Mouse (Mus musculus) liver, embryonic 15.5 days (tissue): ENCODE measurements around the gene 1700034J05Rik. TPM values are rescaled to one million over a fixed set of nuclear protein-coding genes. Genes with fewer than 3 reads are reported as not detected.

ENCODE experiments used
- ATAC-seq: fragments of 200-750 bp; cut with Nextera tagmentation; 2 replicates; pipeline ENCODE4 v1.8.0; 2017; ENCODE audit warnings: moderate number of reproducible peaks, mild to moderate bottlenecking, moderate library complexity; ENCODE audit not compliant: insufficient read depth
- H3K27ac ChIP-seq: fragments of 300-500 bp; sonication (generic); replicated peaks from 2 replicates; pipeline ENCODE4 v1.5.1; 2015; ENCODE audit warnings: mild to moderate bottlenecking, inconsistent platforms
- H3K27me3 ChIP-seq: fragments of 300-500 bp; sonication (generic); 2 replicates; pipeline ENCODE4 v1.6.1; 2015; ENCODE audit warnings: mild to moderate bottlenecking, inconsistent platforms
- H3K36me3 ChIP-seq: fragments of 300-500 bp; sonication (generic); replicated peaks from 2 replicates; pipeline ENCODE4 v1.6.1; 2015; ENCODE audit warnings: moderate library complexity, mild to moderate bottlenecking, inconsistent platforms
- H3K4me1 ChIP-seq: fragments of 300-500 bp; sonication (generic); replicated peaks from 2 replicates; pipeline ENCODE4 v1.6.1; 2015; ENCODE audit warnings: inconsistent platforms
- H3K4me2 ChIP-seq: fragments of 300-500 bp; sonication (generic); 2 replicates; pipeline ENCODE4 v1.6.1; 2015; ENCODE audit warnings: moderate library complexity, mild to moderate bottlenecking, inconsistent platforms
- H3K4me3 ChIP-seq: fragments of 300-500 bp; sonication (generic); replicated peaks from 2 replicates; pipeline ENCODE4 v1.5.1; 2015; ENCODE audit warnings: mild to moderate bottlenecking, inconsistent platforms
- H3K9ac ChIP-seq: fragments of 300-500 bp; sonication (generic); 2 replicates; pipeline ENCODE4 v1.6.1; 2015; ENCODE audit warnings: moderate library complexity, mild to moderate bottlenecking, inconsistent platforms
- H3K9me3 ChIP-seq: fragments of 300-500 bp; sonication (generic); replicated peaks from 2 replicates; pipeline ENCODE4 v1.6.1; 2016; ENCODE audit warnings: inconsistent platforms
- WGBS: fragments of 180-500 bp; shearing (Covaris S2); methylation state at CpG from one replicate; pipeline ENCODE4 v1.1.7; 2015; ENCODE audit warnings: mixed read lengths; ENCODE audit not compliant: insufficient replicate concordance; 5-methylcytosine and 5-hydroxymethylcytosine counted together
- polyA plus RNA-seq: library from polyadenylated mRNA; unstranded; fragments of >200 nt; fragmentation: Nextera tagmentation; extraction: Ambion mirVana; gene quantifications from 2 replicates; pipeline ENCODE4 v1.2.1, GENCODE M21; 2015

The 1700034J05Rik gene
- polyA plus RNA-seq, 1 experiment from 2014 or later = 0.05 TPM

GRCm38 (mm10) chr6:146979115-146979744, 25.0 kb upstream of the 1700034J05Rik start:
- Histone ChIP-seq H3K9ac (no peak overlapping the region), H3K4me2 (no peak overlapping the region), H3K9me3 (no peaks in the 10 kb centered on the region), H3K4me3 (no peak overlapping the region), H3K27me3 (no peaks in the 10 kb centered on the region), H3K27ac (no peak overlapping the region), H3K4me1 (no peaks in the 10 kb centered on the region), H3K36me3 (no peaks in the 10 kb centered on the region; the same call in 1 of the 2 replicates)
- ATAC-seq = no peak
- WGBS = 85% methylated on average over 1 of the region's 1 CpGs

- no peak for ATAC-seq
- no peaks in the 10 kb centered on the region for H3K4me1 ChIP-seq
- no peak overlapping the region for H3K27ac ChIP-seq
- no peaks in the 10 kb centered on the region; the same call in 1 of the 2 replicates for H3K36me3 ChIP-seq
- H3K9ac ChIP-seq = no peak overlapping the region
- no peaks in the 10 kb centered on the region for H3K27me3 ChIP-seq
- no peak overlapping the region for H3K4me2 ChIP-seq
- WGBS = 43% methylated on average over 5 of the region's 5 CpGs
- no peaks in the 10 kb centered on the region for H3K9me3 ChIP-seq
- no peak overlapping the region for H3K4me3 ChIP-seq
Observed at GRCm38 (mm10) chr6:146978691-146979114, 24.5 kb upstream of the 1700034J05Rik start.

DNA sequence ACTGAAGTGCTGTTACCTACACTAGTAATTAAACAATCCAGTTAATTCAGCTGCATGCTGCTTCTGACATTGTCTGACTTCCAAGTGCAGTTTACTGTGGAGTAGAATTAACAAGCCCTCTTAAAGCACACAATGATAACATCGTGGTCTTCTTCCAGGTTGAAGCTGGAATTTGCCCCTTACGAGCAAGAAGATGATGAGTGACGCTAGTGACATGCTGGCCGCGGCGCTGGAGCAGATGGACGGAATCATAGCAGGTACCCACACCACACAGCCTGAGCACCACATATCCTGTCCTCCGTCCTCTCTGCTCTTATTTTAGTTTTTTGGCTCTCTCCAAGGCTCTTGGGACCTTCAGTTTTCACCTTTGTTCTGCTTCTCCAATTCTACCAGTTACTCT, 22.2 kb upstream of the 1700034J05Rik start:
- Histone ChIP-seq H3K4me1 (peaks cover 5% of the 10 kb centered on the region; the same call in 1 of the 2 replicates), H3K27me3 (no peaks in the 10 kb centered on the region), H3K9ac (no peak overlapping the region), H3K4me2 (no peak overlapping the region), H3K4me3 (no peak overlapping the region), H3K36me3 (no peaks in the 10 kb centered on the region; the same call in 1 of the 2 replicates), H3K27ac (no peak overlapping the region), H3K9me3 (no peaks in the 10 kb centered on the region)
- WGBS = 74% methylated on average over 8 of the region's 8 CpGs
- ATAC-seq = no peak

DNA sequence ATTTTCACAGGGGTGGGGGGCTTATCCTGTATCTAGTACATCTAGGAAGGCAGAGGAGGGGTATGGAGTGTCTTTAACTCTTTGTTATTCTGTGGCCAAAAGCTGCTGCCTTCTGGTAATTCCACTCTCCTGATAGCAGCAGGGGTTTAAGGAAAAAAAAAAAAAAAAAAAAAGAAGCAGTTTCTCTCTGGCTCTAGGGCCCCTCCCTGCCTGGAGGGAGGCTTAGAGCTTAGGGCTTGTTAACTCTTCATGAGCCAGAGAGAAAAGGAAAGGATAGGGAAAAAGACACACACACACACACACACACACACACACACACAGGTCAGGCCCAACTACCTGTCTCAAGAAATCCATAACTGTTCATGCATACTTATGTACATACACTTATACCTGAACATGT, 19.6 kb upstream of the 1700034J05Rik start:
- H3K4me2 ChIP-seq = no peak overlapping the region
- peaks cover 5% of the 10 kb centered on the region; the same call in 1 of the 2 replicates for H3K4me1 ChIP-seq
- H3K27ac ChIP-seq = no peak overlapping the region
- no peak for ATAC-seq
- no peaks in the 10 kb centered on the region for H3K36me3 ChIP-seq
- H3K9ac ChIP-seq = no peak overlapping the region
- no peaks in the 10 kb centered on the region for H3K27me3 ChIP-seq
- no peak overlapping the region for H3K4me3 ChIP-seq
- no peaks in the 10 kb centered on the region for H3K9me3 ChIP-seq

- Histone ChIP-seq H3K9me3 (no peaks in the 10 kb centered on the region), H3K36me3 (no peaks in the 10 kb centered on the region), H3K4me3 (no peak overlapping the region), H3K27me3 (no peaks in the 10 kb centered on the region), H3K9ac (no peak overlapping the region), H3K4me2 (no peak overlapping the region), H3K4me1 (peaks cover 5% of the 10 kb centered on the region; the same call in 1 of the 2 replicates), H3K27ac (no peak overlapping the region)
- 68% methylated on average over 2 of the region's 2 CpGs for WGBS
- no peak for ATAC-seq
Observed at GRCm38 (mm10) chr6:146973406-146973805, 19.2 kb upstream of the 1700034J05Rik start.

GRCm38 (mm10) chr6:146972740-146973139, 18.5 kb upstream of the 1700034J05Rik start:
- 46% methylated on average over 1 of the region's 1 CpGs for WGBS
- Histone ChIP-seq H3K36me3 (no peaks in the 10 kb centered on the region), H3K27ac (no peak overlapping the region; the same call in 1 of the 2 replicates), H3K27me3 (no peaks in the 10 kb centered on the region), H3K4me1 (peaks cover 8% of the 10 kb centered on the region; the same call in 1 of the 2 replicates), H3K4me2 (no peak overlapping the region), H3K9me3 (no peaks in the 10 kb centered on the region), H3K4me3 (no peak overlapping the region), H3K9ac (no peak overlapping the region)
- no peak for ATAC-seq

GRCm38 (mm10) chr6:146972009-146972408, 17.8 kb upstream of the 1700034J05Rik start:
- 74% methylated on average over 6 of the region's 6 CpGs for WGBS
- no peak for ATAC-seq
- H3K4me2 ChIP-seq = no peak overlapping the region
- no peak overlapping the region for H3K4me3 ChIP-seq
- no peak overlapping the region for H3K27ac ChIP-seq
- H3K36me3 ChIP-seq = no peaks in the 10 kb centered on the region
- no peak overlapping the region for H3K9ac ChIP-seq
- H3K4me1 ChIP-seq = peaks cover 8% of the 10 kb centered on the region; the same call in 1 of the 2 replicates
- H3K27me3 ChIP-seq = no peaks in the 10 kb centered on the region
- H3K9me3 ChIP-seq = no peaks in the 10 kb centered on the region

- Histone ChIP-seq H3K9me3 (no peaks in the 10 kb centered on the region), H3K27me3 (no peaks in the 10 kb centered on the region), H3K9ac (no peak overlapping the region), H3K4me2 (no peak overlapping the region), H3K36me3 (no peaks in the 10 kb centered on the region), H3K4me3 (no peak overlapping the region), H3K4me1 (peaks cover 9% of the 10 kb centered on the region), H3K27ac (no peak overlapping the region)
- 47% methylated on average over 3 of the region's 3 CpGs for WGBS
- ATAC-seq = no peak
Observed at GRCm38 (mm10) chr6:146971366-146971765, 17.1 kb upstream of the 1700034J05Rik start.

- no peak overlapping the region for H3K27ac ChIP-seq
- ATAC-seq = no peak
- 65% methylated on average over 3 of the region's 3 CpGs for WGBS
- no peaks in the 10 kb centered on the region for H3K27me3 ChIP-seq
- H3K4me3 ChIP-seq = no peak overlapping the region
- no peaks in the 10 kb centered on the region for H3K9me3 ChIP-seq
- H3K9ac ChIP-seq = no peak overlapping the region
- H3K4me2 ChIP-seq = no peak overlapping the region
- no peaks in the 10 kb centered on the region for H3K36me3 ChIP-seq
- H3K4me1 ChIP-seq = peaks cover 14% of the 10 kb centered on the region
Observed at GRCm38 (mm10) chr6:146970811-146971210, 16.6 kb upstream of the 1700034J05Rik start.

DNA sequence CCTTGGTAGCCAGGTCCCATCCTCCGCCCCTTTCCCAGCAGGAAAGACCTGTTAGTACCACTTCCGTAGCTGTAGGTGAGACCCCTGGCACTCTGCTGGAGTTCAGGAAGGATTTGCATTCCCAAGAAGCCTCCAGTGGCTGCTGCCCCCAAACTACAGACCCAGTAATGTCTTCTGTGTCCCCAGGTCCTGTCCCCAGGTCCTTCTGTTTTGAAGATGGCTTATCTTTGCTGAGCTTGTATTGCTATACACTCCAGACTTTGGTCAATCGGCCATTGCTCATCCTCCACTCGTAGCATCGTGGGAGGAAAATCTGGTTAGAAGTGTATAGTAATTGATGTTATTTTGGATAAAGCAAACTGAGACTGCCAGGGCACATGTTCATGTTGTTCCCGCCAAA, 13.6 kb upstream of the 1700034J05Rik start:
- no peak overlapping the region for H3K9ac ChIP-seq
- ATAC-seq = no peak
- 61% methylated on average over 6 of the region's 6 CpGs for WGBS
- H3K27ac ChIP-seq = no peak overlapping the region
- H3K36me3 ChIP-seq = no peaks in the 10 kb centered on the region
- H3K4me1 ChIP-seq = peaks cover 13% of the 10 kb centered on the region
- no peak overlapping the region for H3K4me3 ChIP-seq
- no peaks in the 10 kb centered on the region for H3K9me3 ChIP-seq
- H3K4me2 ChIP-seq = no peak overlapping the region
- H3K27me3 ChIP-seq = no peaks in the 10 kb centered on the region

DNA sequence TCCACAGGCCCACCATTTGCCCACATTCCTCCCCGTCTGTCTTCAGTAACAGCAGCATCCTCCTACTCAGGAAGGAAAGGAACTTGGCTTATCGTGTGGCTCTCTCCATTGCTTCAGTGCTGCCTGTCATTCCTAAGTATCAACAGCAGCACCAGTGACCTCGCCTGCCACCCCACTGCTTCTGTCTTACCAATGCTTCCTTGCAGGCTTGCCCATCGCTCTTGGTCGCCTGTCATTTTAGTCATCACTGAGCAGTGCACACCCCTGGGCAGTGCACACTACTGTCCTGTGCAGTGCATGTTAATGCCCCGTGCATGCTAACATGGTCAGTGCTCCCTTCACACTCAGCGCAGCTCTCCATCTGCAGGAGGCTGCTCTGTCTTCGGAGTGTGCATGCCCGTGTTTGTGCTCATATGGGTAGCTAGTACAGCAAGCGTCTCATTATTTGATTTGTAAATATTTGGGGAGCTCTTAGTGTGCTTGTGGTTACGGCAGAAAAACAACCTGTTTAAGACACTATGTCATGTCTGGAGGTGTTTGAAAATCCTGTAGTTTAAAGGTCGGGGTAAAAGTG, 12.3 kb upstream of the 1700034J05Rik start:
- H3K9ac ChIP-seq = no peak overlapping the region
- H3K36me3 ChIP-seq = no peaks in the 10 kb centered on the region
- no peak for ATAC-seq
- H3K27ac ChIP-seq = no peak overlapping the region
- H3K4me2 ChIP-seq = no peak overlapping the region
- H3K9me3 ChIP-seq = no peaks in the 10 kb centered on the region
- no peaks in the 10 kb centered on the region for H3K27me3 ChIP-seq
- no peak overlapping the region for H3K4me3 ChIP-seq
- 56% methylated on average over 12 of the region's 12 CpGs for WGBS
- H3K4me1 ChIP-seq = peaks cover 22% of the 10 kb centered on the region
